Mouse (Mus musculus): ENCODE results near the gene Ankzf1.

Ankzf1 gene

DNA sequence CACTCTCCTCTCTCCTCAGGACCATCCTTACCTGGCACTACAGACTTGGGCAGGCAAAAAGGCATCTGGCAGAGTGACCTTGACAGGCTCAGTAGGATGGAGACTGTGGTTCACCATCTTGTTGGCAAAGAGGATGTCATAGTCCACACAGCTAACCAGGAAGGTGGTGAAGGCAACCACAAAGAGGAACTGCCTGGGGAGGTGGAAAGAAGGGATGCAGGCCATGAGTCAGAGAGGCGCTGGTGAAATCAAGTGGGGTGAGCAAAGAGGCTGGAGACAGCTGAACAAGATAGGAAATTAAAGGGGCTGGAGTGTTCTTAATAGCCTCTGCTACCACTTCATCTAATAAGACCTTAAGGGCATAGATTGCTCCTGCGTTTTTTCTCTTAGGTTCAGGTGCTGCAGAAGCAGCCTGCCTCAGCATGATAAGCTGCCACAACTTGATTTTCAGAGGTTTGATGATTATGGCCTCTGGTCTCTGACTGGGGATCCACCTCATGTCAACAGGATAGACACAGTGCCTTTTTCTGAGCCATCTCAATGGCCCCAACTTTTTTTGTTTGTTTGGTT, 4.0 kb upstream of the Ankzf1 start:
- DNase-seq (ENCODE audit: low read depth) = no peak

DNA sequence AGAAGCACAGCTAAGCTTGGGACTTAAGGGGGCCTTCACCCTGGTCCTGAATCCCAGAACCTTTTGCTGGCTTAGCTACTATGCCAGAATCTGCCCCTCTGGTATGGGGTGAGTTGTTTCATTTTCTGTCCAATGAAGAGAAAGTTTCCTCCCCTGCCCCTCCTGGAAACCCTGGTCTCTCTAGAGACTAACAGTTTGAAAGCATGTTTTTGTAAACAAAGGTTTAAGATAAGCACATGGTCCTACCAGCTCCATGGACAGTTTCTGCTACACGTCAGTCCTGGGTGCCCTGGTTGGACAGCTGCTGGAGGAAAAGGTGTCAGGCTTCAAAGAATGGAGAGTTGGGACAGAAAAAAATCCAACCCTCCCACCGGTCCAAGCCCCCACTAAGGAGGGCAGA, 1.4 kb upstream of the Ankzf1 start:
- DNase-seq (ENCODE audit: low read depth) = no peak

GRCm38 (mm10) chr1:75191258-75191621, 711 bp upstream of the Ankzf1 start:
- DNase-seq (ENCODE audit: low read depth) = no peak

- peak; percentile 75 for DNase-seq (ENCODE audit: low read depth)
Measured at GRCm38 (mm10) chr1:75192452-75192851, 501 bp downstream of the Ankzf1 start.

DNA sequence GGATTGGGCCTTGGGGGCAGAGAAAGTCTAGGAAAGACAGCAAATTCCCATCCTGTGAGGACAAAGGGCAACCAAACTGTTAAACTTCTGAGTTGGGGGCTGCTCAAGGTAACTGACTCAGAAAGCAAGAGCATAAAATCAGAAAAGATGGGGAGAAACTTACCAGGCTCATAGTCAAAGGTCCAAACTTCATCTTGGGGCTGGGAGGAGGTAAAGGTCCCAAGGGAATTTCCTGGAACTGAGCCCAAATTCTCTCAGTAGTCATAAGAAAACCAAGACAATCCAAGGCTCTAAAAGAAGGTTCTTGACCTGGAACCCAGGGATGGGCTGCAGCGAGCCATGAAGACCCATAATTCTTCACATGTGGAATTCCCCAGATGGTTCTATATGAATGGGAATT, 9.3 kb downstream of the Ankzf1 start:
- DNase-seq (ENCODE audit: low read depth) = no peak

GRCm38 (mm10) chr1:75208967-75209678, 17.2 kb downstream of the Ankzf1 start:
- peak; percentile 54 for DNase-seq (ENCODE audit: low read depth)

GRCm38 (mm10) chr1:75210136-75211087, 18.5 kb downstream of the Ankzf1 start, which contains the start of the genes Glb1l and Stk16:
Gene Glb1l, minus strand, starts transcription at chr1:75210813.
Gene Stk16, plus strand, starts transcription at chr1:75210838.
- peak; percentile 98 for DNase-seq (ENCODE audit: low read depth)

- no peak for DNase-seq (ENCODE audit: low read depth)
Measured at GRCm38 (mm10) chr1:75211141-75211708, 19.3 kb downstream of the Ankzf1 start.

DNA sequence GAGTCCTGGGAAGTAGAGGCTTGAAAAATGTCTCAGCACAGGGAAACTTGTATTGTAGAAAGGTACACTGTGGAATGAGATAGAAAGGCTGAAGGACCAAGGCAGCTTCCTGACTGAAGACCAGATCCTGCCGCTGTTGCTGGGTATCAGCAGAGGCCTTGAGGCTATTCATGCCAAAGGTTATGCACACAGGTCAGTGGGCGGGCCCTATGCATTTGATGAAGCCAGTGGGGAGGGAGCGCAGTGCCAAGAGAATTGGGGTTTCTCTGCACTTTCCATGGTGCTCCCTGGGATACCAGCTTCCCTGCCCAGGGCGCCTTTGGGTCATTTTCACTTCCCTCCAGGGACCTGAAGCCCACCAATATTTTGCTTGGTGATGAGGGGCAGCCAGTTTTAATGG, 20.6 kb downstream of the Ankzf1 start:
- no peak for DNase-seq (ENCODE audit: low read depth)

GRCm38 (mm10) chr1:75213096-75213495, 21.1 kb downstream of the Ankzf1 start:
- DNase-seq (ENCODE audit: low read depth) = peak; percentile 62

DNA sequence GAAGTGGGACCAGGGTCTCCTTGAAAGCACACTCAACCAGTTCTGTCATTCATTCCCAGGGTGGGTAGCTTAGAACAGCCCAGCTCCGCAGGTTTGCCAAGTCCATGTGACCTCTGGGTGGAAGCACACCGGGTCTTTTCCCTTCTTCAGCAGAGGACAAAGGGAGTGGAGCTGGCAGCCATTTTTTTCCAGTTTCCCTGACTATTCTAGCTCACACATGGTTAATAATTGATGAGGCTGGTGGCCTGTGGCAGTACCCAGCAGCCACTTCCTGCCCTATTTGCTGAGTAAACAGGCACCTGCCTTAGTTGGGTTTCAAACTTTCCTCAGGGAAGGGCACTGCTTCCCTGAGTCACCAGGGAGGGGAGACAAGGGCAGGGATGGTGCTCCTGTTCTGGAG, 22.5 kb downstream of the Ankzf1 start:
- no peak for DNase-seq (ENCODE audit: low read depth)

DNA sequence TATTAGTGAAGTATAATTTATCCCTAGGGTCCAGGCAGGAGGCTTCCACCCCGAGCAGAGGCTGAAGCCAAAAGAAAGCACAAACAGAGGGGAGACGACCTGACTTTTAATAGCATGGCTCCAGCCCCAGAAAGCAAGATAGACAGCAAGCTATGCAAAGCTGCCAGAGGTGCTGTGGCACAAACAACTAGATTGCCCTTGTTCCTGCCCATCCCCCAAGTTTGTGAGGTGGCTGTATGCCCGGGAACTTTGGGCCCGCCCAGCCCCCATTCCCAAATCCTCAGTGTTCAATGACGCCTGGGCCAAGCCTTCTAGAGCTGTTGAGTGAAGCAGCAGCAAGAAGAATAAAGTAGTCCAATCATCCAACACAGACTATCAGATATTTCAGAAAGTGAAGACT, 22.9 kb downstream of the Ankzf1 start:
- no peak for DNase-seq (ENCODE audit: low read depth)

GRCm38 (mm10) chr1:75215785-75216184, 23.8 kb downstream of the Ankzf1 start:
- DNase-seq (ENCODE audit: low read depth) = no peak

- DNase-seq (ENCODE audit: low read depth) = no peak
Measured at GRCm38 (mm10) chr1:75216797-75217585, 25.0 kb downstream of the Ankzf1 start.

GRCm38 (mm10) chr1:75217893-75218226, 25.9 kb downstream of the Ankzf1 start:
- DNase-seq (ENCODE audit: low read depth) = no peak

GRCm38 (mm10) chr1:75218227-75219001, 26.5 kb downstream of the Ankzf1 start:
- peak; percentile 83 for DNase-seq (ENCODE audit: low read depth)

GRCm38 (mm10) chr1:75219078-75219477, 27.1 kb downstream of the Ankzf1 start:
- DNase-seq (ENCODE audit: low read depth) = peak; percentile 97

- no peak for DNase-seq (ENCODE audit: low read depth)
Measured at GRCm38 (mm10) chr1:75219531-75219930, 27.6 kb downstream of the Ankzf1 start, which contains the start of gene Tuba4a. Gene Tuba4a, minus strand, starts transcription at chr1:75219865.

- no peak for DNase-seq (ENCODE audit: low read depth)
Measured at GRCm38 (mm10) chr1:75221538-75221937, 29.6 kb downstream of the Ankzf1 start.

- DNase-seq (ENCODE audit: low read depth) = peak; percentile 59
Measured at GRCm38 (mm10) chr1:75222926-75223325, 31.0 kb downstream of the Ankzf1 start.

- DNase-seq (ENCODE audit: low read depth) = no peak
Measured at GRCm38 (mm10) chr1:75223532-75223931, 31.6 kb downstream of the Ankzf1 start.

Measured in induced T-regulatory cell, adult 2 months (primary cell).